Mouse (Mus musculus) testis, postnatal 14 days (tissue): ENCODE results near the gene Fopnl.

Experiments
- DNase-seq: peaks from one replicate; pipeline ENCODE4 v3.0.0; 2021; ENCODE audit warnings: low spot score

Gene Fopnl

DNA sequence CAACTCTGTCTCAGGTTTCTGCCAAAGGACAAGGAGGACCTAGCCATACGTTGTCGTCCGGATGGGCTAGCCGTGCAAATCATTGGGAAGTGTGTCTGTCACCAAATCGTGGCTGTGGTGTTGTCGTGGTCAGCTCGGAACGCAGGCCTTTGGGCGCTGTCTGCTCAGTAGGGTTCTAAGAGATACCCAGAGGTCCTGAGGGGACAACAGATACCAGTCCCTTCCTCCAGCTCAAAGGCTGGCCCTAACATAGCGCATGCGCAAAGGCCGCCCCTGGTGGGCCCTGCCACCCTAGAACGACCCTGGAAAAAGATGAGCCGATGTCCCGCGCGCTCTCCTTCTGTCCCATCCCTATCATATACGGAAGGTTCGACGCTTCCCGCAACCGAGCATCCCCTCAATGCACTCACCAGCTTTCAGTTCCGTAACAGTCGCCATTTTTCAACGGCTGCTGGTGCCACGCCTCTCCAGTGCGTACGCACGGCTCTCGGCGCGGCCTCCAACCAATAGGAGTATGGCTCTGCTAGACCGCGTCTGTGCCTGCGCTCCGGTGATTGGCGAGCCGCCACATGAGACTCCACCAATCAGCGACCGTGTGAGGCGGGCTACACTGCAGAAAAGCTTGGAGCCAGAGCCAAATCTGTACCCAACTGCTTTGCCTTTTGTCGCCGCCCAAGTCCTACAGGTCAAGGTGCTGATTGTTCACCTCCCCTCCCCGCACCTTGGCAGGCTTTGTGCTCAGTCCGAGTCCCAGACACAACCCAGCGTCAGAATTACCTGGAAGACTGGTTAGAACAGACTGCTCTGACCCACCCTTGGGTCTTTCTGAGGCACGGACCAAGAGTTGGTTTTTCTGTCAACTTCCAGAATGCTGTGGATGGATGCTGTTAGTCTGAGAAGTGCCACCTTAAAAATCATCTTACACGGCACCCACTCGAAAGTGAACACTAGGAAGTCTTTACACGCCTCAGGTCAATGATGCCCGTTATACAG lies at the start of gene Fopnl:
Fopnl (minus strand) TSS at position 522 of the 993 bp plus-strand sequence.
- peak; percentile 99 for DNase-seq

DNA sequence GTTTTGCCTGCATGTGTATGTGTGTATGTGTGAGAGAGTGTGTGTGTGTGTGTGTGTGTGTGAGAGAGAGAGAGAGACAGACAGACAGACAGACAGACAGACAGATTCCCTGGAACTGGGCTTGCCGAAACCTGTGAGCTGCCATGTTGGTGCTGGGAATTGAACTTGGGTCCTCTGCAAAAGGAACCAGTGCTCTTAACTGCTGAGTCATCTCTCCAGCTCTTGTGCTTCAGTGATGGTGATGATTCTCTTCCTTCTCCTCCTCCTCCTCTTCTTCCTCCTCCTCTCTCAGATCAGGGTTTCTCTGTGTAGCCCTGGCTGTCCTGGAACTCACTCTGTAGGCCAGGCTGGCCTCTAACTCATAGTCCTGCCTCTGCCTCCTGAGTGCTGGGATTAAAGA lies 48.8 kb upstream of the Fopnl start:
- DNase-seq: no peak

DNA sequence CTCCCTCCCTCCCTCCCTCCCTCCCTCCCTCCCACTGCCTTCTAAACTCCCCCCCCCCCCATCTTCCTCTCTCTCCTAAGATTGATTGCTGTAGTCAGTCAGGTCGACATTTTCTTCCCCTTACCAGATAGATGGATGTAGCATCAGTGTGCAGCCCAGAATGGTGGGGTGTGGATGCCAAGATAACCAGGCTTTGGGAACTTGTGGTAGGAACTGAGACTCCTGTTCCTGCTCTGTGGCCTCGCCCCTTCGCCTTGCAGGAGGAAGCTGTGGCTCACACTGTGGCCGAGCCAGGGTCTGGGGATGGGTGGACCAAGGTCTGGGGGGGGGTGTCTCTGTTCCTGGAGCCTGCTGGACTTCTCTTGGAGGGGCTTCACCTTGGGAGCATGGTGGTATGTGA lies 48.3 kb upstream of the Fopnl start:
- DNase-seq: no peak

DNA sequence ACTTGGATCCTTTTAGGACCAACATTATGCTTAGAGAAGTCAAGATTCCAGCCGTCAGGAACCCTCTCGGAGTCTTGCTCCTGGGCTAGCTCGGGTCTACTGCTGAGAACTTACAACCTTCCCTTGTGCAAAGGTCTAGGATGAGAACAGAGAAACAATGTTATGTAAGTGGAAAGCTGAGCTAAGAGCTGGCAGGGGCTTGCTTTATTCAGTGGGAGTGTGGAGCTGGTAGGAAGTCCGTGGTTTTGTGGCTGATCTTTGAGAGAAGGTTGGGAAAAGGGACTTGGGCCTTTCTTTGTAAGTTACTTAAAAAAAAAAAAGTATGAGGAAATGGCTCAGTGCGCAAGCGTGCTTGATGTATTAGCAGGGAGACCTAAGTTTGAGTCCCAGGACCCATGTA lies 46.9 kb upstream of the Fopnl start:
- no peak for DNase-seq

DNA sequence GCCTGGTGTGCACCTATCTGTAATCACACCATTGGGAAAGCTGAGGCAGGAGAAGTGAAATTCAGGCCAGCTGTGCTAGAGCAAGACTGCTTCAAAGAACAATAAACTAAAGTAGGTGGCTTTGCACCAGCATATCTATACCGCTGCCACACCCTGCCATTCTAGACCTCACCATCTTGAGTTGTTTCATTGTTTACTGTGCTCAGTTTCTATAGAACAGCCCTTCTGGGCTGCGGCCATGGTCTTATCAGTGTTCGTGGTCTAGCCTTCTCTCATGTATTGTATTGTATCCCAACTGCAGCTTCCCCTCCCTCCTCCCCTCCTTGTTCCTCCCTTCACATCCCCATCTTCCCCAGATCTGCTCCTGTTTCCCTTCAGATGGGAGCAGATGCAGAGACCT lies 46.3 kb upstream of the Fopnl start:
- no peak for DNase-seq

DNA sequence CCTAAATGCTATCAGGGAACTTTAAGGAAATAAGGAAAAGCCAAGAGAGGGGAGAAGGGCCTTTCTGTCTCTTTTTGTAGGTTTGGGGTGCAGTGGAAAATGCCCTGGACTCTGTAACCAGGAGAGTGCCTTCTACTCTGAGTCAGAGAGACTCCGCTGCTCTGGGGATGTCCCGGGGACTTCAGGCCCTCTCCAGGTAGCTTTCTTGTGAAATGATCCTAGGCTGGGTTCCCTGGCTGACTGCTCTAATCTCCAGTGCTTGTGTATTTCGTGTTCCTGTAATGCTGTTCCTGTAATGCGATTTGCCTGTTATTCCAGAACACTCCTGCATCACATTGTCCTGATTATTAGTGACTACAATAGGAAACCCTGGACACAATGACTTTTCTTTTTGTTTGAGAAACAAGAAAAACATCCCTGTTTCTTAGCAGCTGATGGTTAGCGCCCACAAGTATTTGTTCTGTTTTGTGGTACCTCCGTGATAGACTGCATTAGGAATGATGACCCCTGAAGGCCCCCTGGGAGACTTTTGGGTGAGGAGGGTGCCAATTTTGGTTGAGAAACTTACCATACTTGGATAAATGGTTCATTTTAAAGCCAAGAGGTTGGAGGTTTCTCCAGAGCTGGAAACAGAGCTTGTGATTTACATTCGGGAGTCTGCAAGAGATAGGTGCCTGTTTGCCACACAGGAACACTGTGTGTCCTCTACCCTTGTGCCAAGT lies 45.1 kb upstream of the Fopnl start:
- no peak for DNase-seq

DNA sequence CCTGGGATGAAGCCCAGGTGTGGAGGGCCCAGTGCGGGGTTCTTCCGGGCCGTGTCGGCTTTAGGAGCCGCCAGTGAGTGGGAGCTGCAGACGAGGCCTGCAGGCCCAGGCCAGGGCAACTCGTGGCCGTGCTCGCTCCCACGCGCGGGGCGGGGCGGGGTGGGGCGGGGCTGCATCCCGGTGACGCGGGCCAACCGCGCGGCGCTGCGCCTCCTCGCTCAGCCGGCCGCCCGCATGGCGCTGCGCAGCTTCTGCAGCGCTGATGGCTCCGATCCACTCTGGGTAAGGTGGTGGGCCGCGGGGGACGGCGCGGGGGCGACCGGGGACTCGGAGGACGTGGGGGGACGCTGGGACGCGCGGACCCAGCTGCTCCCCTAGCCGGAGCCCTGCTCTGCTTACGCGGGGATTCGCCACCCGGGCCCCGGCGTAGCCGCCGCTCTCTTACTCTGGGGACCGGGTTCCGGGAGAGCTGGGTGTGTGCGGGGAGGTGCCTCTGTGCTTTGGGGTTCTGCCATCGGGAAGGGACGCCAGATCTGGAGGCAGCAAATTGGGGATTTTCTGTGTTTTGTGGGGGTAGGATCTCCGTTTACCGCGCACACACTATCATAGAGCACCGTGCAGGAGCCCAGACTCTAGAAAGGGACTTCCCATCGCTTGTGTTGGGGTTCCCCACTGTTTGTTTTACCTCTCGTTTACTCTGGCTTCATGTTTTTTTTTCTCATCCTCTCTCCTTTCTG lies 44.3 kb upstream of the Fopnl start, which contains the start of gene Abcc1:
Abcc1 (plus strand) TSS at position 197 of the 737 bp plus-strand sequence.
- peak; percentile 75 for DNase-seq

DNA sequence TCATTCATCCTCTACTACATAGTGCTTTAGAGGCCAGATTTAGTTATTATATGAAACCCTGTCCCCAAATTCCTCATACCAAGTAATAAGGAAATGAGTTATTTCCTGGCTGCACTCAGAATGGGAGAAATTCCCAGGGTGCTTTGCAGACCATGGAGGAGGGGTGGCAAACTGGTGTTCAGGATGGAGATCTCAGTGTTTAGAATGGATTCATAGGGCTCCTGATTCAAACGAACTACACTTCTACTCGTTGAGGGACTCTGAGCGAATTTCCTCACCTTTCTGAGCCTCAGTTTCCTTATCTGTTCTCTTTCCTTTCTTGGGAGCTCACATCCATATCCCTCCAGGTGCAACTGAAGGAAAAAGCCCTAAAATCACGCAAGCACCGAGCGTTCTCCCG lies 43.7 kb upstream of the Fopnl start:
- no peak for DNase-seq

DNA sequence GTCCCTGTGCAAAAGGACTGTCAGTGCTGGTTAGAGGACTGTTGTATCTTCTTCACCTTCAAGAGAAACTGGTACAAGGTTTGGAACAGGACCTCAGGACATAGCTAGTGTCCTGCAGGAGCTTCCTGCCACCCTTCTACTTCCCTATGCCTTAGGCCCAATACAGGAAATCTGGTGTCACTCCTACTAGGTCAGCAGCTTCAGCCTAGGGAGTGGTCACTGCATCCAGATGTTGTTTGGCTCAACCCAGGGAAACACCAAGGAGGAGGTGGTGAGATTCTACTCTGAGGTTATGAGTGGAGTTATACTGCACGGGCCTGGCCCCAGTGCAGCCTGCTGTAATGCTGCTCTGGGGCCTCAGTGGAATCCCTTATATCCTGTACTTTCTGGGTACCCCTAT lies 41.3 kb upstream of the Fopnl start:
- no peak for DNase-seq

DNA sequence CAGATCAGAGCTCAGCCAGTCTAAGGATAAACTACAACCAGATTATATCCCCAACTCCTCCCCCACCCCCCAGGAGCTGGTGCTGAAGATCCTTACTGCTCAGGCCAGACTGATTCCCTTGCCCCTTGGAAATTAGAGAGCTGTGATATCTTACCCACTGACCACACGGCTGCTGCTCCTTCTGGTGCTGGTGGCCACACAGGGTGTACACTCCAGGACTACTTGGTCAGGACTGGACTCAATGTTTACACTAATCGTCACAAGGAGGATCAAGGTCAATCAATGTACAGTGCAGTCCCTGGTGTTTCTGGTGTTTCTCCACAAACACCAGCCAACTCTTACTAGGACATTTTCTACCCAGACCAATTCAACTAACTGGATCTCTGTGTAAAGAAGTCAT lies 40.7 kb upstream of the Fopnl start:
- DNase-seq: no peak

DNA sequence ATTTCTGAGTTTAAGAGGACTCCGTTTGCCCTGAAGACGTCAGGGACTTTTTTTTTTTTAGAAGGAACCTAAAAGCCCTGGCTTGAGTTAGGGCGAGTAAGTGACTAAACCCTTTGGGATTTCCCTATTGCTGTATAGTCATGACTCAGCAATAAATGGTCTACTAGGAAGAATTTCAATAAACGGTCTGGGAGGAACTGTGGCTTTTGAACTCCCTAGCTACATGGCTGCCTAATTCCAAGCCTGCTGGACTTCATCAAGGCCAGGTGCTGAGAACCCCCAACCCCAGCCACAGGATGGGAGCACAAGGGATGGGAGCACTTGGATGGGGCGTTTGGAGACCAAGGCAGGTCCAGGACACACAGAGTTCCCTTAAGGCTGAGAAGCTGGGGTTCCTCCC lies 35.5 kb upstream of the Fopnl start:
- no peak for DNase-seq

DNA sequence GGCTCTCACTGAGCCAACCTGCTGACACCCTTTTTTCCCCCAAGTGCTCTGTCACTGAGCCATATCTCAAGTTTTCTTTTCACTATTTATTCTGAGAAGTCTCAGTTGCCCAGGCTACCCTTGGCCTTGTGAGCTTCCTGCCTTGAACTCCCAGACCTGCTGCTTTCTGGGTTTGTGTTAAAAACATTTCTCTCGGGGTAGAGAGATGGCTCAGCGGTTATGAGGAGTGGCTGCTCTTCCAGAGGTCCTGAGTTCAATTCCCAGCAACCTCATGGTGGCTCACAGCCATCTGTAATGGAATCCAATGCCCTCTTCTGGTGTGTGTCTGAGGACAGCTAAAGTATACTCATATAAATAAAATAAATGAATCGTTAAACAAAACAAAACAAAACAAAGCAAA lies 35.0 kb upstream of the Fopnl start:
- DNase-seq: no peak

DNA sequence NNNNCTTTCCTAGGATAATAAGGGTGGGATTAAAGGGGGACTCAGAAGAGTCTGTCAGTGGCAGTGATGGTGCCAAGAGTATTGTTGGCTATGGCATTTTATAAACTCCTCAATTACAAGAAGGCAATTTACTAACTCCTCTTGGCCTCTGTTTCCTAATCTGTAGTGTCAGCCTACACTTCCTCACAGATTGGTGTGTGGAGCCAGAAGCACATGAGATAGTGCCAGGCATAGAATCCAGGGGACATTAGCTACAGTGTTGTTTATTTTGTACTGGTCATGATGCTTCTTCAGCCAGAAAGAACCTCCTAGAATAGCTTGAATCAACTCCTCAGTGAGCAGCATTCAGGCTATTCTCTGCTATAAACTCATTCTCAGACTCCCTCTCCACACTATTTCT lies 34.4 kb upstream of the Fopnl start:
- DNase-seq: no peak

DNA sequence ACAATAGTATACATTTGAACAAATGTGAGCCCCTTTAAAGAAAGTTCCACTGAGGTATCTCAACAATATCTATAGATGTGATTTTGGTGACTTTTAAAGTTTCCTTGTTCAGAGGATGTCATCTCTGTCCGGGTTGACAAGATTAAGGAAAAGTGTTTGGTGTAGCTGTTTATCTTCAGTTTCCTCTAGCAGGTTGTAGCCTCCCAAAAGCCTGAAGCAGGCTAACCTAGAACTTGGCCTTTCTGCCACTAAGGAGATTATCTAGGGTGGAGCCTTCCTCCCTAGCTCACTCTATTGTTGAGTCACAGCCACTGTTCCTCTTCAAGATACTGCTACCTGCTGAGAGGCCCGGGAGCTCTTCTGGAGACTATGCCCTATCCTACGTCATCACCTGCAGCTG lies 27.8 kb upstream of the Fopnl start:
- DNase-seq: no peak

DNA sequence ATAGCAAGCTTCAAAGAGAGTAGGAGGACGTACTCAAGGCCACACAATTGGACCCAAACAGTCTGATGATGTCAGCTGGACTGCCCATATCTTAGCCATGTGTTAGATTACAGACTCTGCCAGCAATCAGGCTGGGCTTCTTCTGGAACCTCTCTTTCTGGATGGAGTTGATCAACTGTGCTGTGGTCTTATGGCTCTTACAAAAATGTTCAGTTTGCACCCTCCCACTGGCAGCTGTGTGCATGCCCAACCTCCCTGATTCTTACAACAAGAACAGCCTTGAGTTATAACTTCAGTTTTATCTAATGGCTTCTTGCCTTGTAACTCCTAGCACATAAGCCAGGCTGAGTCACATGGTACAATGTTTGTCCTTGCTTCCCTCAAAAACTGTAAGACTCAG lies 11.0 kb upstream of the Fopnl start:
- peak; percentile 71 for DNase-seq

DNA sequence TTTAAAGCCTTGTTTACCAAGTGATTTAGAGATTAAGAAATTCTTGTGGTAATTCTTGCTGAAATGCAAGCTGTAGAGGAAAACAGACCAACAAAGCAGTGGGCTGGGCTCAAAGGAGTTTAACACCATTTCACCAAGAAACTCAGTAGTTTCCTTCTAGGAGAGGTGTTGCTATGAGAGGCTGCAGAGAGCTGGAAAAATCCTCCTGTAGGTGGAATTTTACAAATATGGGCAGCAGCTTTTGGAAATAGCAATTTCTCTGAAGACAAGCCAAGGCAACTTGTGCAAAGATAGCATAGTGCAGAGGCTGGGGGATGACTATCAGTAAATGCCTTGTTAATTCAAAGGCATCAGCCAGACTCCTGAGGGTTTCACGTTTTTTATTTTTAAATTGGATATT lies 3.3 kb upstream of the Fopnl start:
- DNase-seq: no peak

DNA sequence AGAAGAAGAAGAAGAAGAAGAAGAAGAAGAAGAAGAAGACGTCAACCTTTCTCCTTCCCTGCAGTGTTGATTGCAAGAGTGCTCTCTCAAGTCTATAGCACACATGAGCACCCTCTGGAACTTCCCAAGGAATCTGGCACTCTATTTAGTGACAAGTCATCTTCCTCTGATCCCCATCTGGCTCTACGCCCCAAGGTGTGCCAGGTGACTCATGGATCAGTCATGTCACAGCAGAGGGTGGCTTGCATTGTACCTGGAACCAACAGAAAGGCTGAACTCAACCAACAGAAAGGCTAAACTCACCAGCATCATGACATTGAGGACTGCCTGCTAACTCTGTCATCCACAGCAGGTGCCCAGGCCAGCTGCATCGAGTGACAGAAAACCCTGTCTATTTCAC lies 2.5 kb upstream of the Fopnl start:
- DNase-seq: no peak

DNA sequence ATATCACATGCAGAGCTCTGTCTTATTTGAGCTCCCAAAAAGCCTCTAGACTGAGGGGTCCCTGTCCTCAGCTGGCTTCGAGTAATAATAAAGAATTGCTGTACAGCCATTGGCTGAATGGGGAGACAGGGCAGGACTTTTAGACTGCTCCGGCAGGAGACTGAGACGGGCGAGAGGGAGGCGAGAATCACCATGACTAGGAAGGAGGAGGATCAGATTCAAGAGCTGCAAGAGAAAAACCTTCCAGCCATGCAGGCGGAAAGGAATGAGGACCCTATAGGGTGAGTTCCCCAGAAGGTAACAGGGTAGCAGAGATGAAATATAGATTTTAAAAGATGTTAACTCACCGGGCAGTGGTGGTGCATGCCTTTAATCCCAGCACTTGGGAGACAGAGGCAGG lies 4.3 kb downstream of the Fopnl start:
- no peak for DNase-seq

DNA sequence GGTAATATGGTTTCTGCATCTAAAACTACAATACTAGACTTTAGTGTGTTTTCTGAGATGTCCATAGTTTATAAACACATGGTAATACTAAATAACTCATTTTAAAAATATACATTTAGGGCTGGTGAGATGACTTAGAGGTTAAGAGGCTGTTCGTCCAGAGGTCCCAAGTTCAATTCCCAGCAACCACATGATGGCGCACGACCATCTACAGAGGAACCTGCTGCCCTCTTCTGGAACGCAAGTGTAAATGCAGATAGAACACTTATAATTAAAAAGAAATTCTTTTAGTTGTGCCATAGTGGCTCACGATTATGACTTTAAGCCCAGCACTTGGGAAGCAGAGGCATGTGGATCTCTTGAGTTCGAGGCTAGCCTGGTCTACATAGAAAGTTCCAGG lies 5.8 kb downstream of the Fopnl start:
- DNase-seq: no peak

DNA sequence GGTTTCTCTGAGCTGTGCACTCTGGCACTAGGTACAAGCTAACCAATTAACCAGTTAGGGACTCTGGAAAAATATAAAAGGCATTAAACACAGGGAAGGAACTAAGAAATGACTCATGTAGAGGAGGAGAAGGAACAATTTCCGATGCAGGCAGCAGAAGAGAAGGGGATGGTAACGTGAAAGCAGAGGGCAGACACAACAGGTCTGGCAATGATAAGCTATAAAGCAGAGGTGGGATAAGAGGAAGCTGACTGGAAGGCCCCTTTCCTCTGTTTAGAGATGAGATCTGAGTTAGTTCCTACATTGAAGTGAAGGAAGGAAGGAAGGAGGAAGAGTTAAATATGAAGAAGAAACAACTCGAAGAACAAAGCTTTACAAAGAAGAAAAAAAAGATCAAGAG lies 7.4 kb downstream of the Fopnl start:
- DNase-seq: no peak

DNA sequence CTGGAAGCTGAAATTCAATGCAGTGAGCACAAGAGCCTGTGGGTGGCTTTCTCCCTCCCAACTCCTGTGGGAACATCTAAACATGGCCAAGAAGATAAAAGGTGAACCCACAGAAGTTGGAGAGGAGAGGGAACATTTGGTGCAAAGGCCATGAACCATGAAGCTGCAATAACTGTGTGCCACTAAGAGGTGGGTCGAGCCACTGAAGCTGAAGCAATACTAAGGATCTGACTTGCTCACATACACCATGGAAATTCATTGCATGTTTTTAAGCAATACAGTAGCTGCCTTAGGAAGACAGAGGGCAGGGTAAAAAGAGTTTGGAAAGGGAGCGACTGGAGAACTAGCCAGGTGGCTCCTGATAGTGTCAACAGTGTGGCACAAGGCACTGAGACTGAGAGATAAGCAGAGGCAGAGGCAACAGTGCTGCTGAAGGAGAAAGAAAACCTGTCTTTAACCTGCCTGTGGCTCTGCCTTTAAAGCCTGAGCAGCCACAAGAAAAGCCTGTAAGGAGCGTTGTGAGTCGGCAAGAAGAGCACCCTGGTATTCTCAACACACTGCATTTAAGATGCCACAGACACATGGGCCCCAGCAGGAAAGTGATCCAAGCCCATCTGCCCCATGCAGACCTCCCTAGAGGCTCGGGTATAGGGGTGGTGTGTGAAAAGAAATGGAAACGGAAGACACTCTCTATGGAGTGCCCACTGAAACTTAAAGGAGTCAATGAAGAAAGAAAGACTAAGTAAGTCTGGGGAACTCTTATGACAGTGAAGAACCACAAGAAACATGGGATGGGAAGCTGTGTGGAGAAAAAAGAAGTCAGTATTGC lies 8.7 kb downstream of the Fopnl start:
- no peak for DNase-seq

DNA sequence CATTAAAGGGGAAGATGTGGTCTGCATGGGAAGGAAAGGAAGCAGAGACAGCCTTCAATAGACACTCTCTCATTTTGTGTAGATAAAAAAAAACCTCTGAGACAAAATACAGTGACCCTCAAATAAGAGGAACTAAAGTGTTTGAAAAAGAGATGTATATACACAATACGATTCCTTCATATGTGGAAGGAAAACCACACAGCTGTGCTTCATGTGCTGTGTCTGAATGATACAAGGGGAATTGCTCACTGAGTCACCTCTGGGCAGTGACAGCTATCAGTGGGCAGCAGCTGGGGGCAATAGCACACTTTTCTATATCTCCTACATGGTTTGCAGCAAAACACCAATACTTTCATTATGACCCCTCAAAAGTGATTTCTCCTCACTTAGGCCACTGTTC lies 9.8 kb downstream of the Fopnl start:
- DNase-seq: no peak
